Mouse (Mus musculus): ENCODE data around the gene Barx2.
"Not testable (repeated sequence)": the region's sequence is repeated elsewhere in the genome, so short reads cannot be mapped to it uniquely, and the experiment has no call there.

The Barx2 gene

GRCm38 (mm10) chr9:31912921-31913738 lies at the start of gene Barx2:
Gene Barx2, minus strand, starts transcription at chr9:31913462.
- no peak for DNase-seq

GRCm38 (mm10) chr9:31962265-31962664 lies 49.0 kb upstream of the Barx2 start:
- no peak for DNase-seq

- no peak for DNase-seq
Measured at GRCm38 (mm10) chr9:31960488-31960887, 47.2 kb upstream of the Barx2 start.

GRCm38 (mm10) chr9:31958120-31958519 lies 44.9 kb upstream of the Barx2 start:
- DNase-seq, result no peak

- no peak for DNase-seq
Measured at GRCm38 (mm10) chr9:31950506-31950905, 37.2 kb upstream of the Barx2 start.

- DNase-seq, result no peak
Measured at GRCm38 (mm10) chr9:31949031-31949430, 35.8 kb upstream of the Barx2 start.

- DNase-seq, result no peak
Measured at GRCm38 (mm10) chr9:31947051-31947450, 33.8 kb upstream of the Barx2 start.

GRCm38 (mm10) chr9:31942334-31942733 lies 29.1 kb upstream of the Barx2 start:
- DNase-seq, result no peak

- DNase-seq, result not testable (repeated sequence)
Measured at GRCm38 (mm10) chr9:31936486-31936885, 23.2 kb upstream of the Barx2 start.

- no peak for DNase-seq
Measured at GRCm38 (mm10) chr9:31931691-31932090, 18.4 kb upstream of the Barx2 start.

GRCm38 (mm10) chr9:31931255-31931654 lies 18.0 kb upstream of the Barx2 start:
- DNase-seq, result no peak

- DNase-seq, result no peak
Measured at GRCm38 (mm10) chr9:31926766-31927165, 13.5 kb upstream of the Barx2 start.

GRCm38 (mm10) chr9:31925830-31926624 lies 12.8 kb upstream of the Barx2 start:
- DNase-seq, result peak; percentile 48

- no peak for DNase-seq
Measured at GRCm38 (mm10) chr9:31923529-31923928, 10.3 kb upstream of the Barx2 start.

GRCm38 (mm10) chr9:31919802-31920201 lies 6.5 kb upstream of the Barx2 start:
- no peak for DNase-seq

- no peak for DNase-seq
Measured at GRCm38 (mm10) chr9:31916421-31916820, 3.2 kb upstream of the Barx2 start.

- no peak for DNase-seq
Measured at GRCm38 (mm10) chr9:31914871-31915270, 1.6 kb upstream of the Barx2 start.

GRCm38 (mm10) chr9:31913739-31914591 lies 703 bp upstream of the Barx2 start:
- no peak for DNase-seq

GRCm38 (mm10) chr9:31912553-31912920 lies 725 bp downstream of the Barx2 start:
- no peak for DNase-seq

GRCm38 (mm10) chr9:31910221-31910620 lies 3.0 kb downstream of the Barx2 start:
- no peak for DNase-seq

GRCm38 (mm10) chr9:31901781-31902180 lies 11.5 kb downstream of the Barx2 start:
- no peak for DNase-seq

GRCm38 (mm10) chr9:31894775-31895320 lies 18.4 kb downstream of the Barx2 start:
- no peak for DNase-seq

- no peak for DNase-seq
Measured at GRCm38 (mm10) chr9:31888333-31888732, 24.9 kb downstream of the Barx2 start.

Data from cerebellum, adult 8-10 months (tissue).